Mouse (Mus musculus) lung, embryonic 15.5 days (tissue): ENCODE results near the gene Fam234b. TPM values are rescaled to one million over a fixed set of nuclear protein-coding genes. Genes with fewer than 3 reads are reported as not detected.

Experiments used
- ATAC-seq: fragments of 200-750 bp; cut with Nextera tagmentation; 2 replicates; pipeline ENCODE4 v1.8.0; 2017; ENCODE audit warnings: moderate number of reproducible peaks, borderline replicate concordance; ENCODE audit not compliant: low FRiP score, low TSS enrichment; ENCODE audit errors: extremely low read depth
- H3K27ac ChIP-seq: fragments of 300-500 bp; sonication (generic); 2 replicates; pipeline ENCODE4 v1.5.1; 2015; ENCODE audit warnings: moderate library complexity, mild to moderate bottlenecking, inconsistent platforms
- H3K27me3 ChIP-seq: fragments of 300-500 bp; sonication (generic); 2 replicates; pipeline ENCODE4 v1.6.1; 2015; ENCODE audit warnings: inconsistent platforms
- H3K36me3 ChIP-seq: fragments of 300-500 bp; sonication (generic); 2 replicates; pipeline ENCODE4 v1.6.1; 2015; ENCODE audit warnings: inconsistent platforms
- H3K4me1 ChIP-seq: fragments of 300-500 bp; sonication (generic); 2 replicates; pipeline ENCODE4 v1.6.1; 2015; ENCODE audit warnings: inconsistent platforms
- H3K4me2 ChIP-seq: fragments of 300-500 bp; sonication (generic); 2 replicates; pipeline ENCODE4 v1.6.1; 2015; ENCODE audit warnings: inconsistent platforms, mild to moderate bottlenecking, moderate library complexity
- H3K4me3 ChIP-seq: fragments of 300-500 bp; sonication (generic); 2 replicates; pipeline ENCODE4 v1.5.1; 2015; ENCODE audit warnings: mild to moderate bottlenecking, inconsistent platforms
- H3K9ac ChIP-seq: fragments of 300-500 bp; sonication (generic); 2 replicates; pipeline ENCODE4 v1.6.1; 2015; ENCODE audit warnings: inconsistent platforms
- H3K9me3 ChIP-seq: fragments of 300-500 bp; sonication (generic); 2 replicates; pipeline ENCODE4 v1.6.1; 2016; ENCODE audit warnings: inconsistent platforms
- WGBS: fragments of 180-500 bp; shearing (Covaris S2); methylation state at CpG from one replicate; pipeline ENCODE4 v1.1.7; 2015; 5-methylcytosine and 5-hydroxymethylcytosine counted together
- polyA plus RNA-seq: library from polyadenylated mRNA; unstranded; fragments of >200 nt; fragmentation: Nextera tagmentation; extraction: Ambion mirVana; gene quantifications from 2 replicates; pipeline ENCODE4 v1.2.1, GENCODE M21; 2015

Gene Fam234b
- polyA plus RNA-seq, 1 experiment from 2014 or later: 23.3 TPM

GRCm38 (mm10) chr6:135232443-135233182, 34.8 kb downstream of the Fam234b start:
- H3K27ac ChIP-seq: no peak overlapping the region
- no peaks in the 10 kb centered on the region for H3K9me3 ChIP-seq
- H3K36me3 ChIP-seq: peaks cover 7% of the 10 kb centered on the region; the same call in 1 of the 2 replicates
- no peak overlapping the region for H3K4me3 ChIP-seq
- no peak overlapping the region for H3K9ac ChIP-seq
- WGBS: 73% methylated on average over 12 of the region's 12 CpGs
- H3K4me1 ChIP-seq: no peaks in the 10 kb centered on the region; the same call in 1 of the 2 replicates
- no peak overlapping the region for H3K4me2 ChIP-seq
- no peaks in the 10 kb centered on the region for H3K27me3 ChIP-seq
- ATAC-seq: no peak

GRCm38 (mm10) chr6:135235742-135236141, 38.0 kb downstream of the Fam234b start:
- no peaks in the 10 kb centered on the region; the same call in 1 of the 2 replicates for H3K4me1 ChIP-seq
- WGBS: 90% methylated on average over 3 of the region's 3 CpGs
- ATAC-seq: no peak
- H3K27me3 ChIP-seq: no peaks in the 10 kb centered on the region
- no peaks in the 10 kb centered on the region for H3K9me3 ChIP-seq
- peaks cover 7% of the 10 kb centered on the region; the same call in 1 of the 2 replicates for H3K36me3 ChIP-seq
- no peak overlapping the region for H3K4me2 ChIP-seq
- no peak overlapping the region for H3K4me3 ChIP-seq
- no peak overlapping the region for H3K27ac ChIP-seq
- H3K9ac ChIP-seq: no peak overlapping the region

DNA sequence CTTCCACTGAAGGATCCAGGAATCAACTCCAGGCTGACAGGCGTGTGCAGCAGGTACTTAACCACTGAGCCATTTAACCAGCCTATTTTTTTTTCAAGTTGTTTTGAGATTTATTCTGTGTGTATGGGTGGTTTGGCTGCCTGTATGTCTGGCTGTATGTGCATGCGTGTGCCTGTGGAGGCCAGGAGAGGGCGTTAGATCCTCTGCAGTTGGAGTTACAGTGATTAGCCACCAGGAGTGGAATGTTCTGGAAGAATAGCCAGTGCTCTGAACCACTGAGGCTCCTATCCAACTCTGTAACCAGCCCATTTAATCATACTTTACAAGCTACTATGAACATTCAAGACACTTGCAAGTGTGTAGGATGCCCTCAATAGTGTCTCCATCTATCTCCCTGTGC, 38.8 kb downstream of the Fam234b start:
- WGBS: 87% methylated on average over 3 of the region's 3 CpGs
- ATAC-seq: no peak
- no peaks in the 10 kb centered on the region for H3K27me3 ChIP-seq
- no peaks in the 10 kb centered on the region for H3K9me3 ChIP-seq
- H3K9ac ChIP-seq: no peak overlapping the region
- no peaks in the 10 kb centered on the region; the same call in 1 of the 2 replicates for H3K4me1 ChIP-seq
- no peak overlapping the region for H3K4me3 ChIP-seq
- no peak overlapping the region for H3K4me2 ChIP-seq
- peaks cover 7% of the 10 kb centered on the region; the same call in 1 of the 2 replicates for H3K36me3 ChIP-seq
- H3K27ac ChIP-seq: no peak overlapping the region

DNA sequence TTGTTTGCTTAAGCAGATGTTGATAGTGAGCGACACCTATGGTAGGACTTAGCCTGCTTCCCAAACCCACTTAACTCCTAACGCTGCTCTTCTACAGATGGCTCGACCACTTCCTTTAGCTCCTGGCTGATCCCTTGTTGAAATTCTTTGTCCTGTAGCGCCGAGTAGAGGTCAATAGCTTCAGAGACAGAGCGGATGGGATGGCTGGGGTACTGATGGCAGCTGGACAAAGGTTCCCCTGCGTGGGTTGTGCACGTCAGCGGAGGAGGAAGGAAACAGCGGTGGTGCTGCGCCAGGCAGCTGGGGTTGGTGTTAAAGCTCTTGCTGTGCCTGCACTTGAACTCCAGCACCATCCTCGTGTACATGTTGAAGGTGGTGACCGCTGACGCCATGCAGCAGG, 39.5 kb downstream of the Fam234b start:
- 52% methylated on average over 14 of the region's 14 CpGs for WGBS
- Histone ChIP-seq H3K4me2 (no peak overlapping the region), H3K9ac (no peak overlapping the region), H3K27ac (no peak overlapping the region), H3K36me3 (peaks cover 7% of the 10 kb centered on the region; the same call in 1 of the 2 replicates), H3K4me1 (no peaks in the 10 kb centered on the region; the same call in 1 of the 2 replicates), H3K9me3 (no peaks in the 10 kb centered on the region), H3K4me3 (no peak overlapping the region), H3K27me3 (no peaks in the 10 kb centered on the region)
- ATAC-seq: no peak

GRCm38 (mm10) chr6:135238211-135238610, 40.4 kb downstream of the Fam234b start:
- 58% methylated on average over 4 of the region's 4 CpGs for WGBS
- no peak overlapping the region for H3K4me2 ChIP-seq
- H3K27ac ChIP-seq: no peak overlapping the region
- ATAC-seq: no peak
- peaks cover 7% of the 10 kb centered on the region; the same call in 1 of the 2 replicates for H3K36me3 ChIP-seq
- no peak overlapping the region for H3K9ac ChIP-seq
- H3K9me3 ChIP-seq: no peaks in the 10 kb centered on the region
- H3K4me3 ChIP-seq: no peak overlapping the region
- H3K27me3 ChIP-seq: no peaks in the 10 kb centered on the region
- H3K4me1 ChIP-seq: no peaks in the 10 kb centered on the region; the same call in 1 of the 2 replicates

DNA sequence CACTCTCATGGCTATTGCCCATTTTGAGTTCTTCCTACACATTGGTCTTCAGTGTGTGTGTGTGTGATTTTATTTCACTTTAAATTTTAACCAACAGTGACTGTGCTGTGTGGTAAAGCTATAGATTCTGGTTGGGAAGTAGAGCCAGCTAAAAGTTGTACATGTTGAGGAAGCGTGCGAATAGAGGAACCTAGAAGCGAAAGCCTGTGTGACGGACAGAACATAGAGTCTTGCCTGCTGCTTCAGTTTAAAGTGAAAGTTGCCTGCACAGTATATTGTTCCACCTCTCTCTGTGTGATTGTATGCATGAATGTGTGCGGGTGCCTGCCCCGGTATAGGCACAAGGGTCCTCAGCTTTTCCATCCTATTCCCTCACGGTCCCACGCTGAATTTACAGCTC, 42.6 kb downstream of the Fam234b start:
- no peaks in the 10 kb centered on the region for H3K36me3 ChIP-seq
- no peak overlapping the region for H3K27ac ChIP-seq
- H3K9ac ChIP-seq: no peak overlapping the region
- ATAC-seq: no peak
- H3K27me3 ChIP-seq: no peaks in the 10 kb centered on the region
- no peaks in the 10 kb centered on the region for H3K9me3 ChIP-seq
- WGBS: 92% methylated on average over 8 of the region's 8 CpGs
- H3K4me2 ChIP-seq: no peak overlapping the region
- no peak overlapping the region for H3K4me3 ChIP-seq
- no peaks in the 10 kb centered on the region; the same call in 1 of the 2 replicates for H3K4me1 ChIP-seq

GRCm38 (mm10) chr6:135245586-135245985, 47.8 kb downstream of the Fam234b start:
- Histone ChIP-seq H3K36me3 (no peaks in the 10 kb centered on the region), H3K4me2 (no peak overlapping the region), H3K27me3 (no peaks in the 10 kb centered on the region), H3K9me3 (no peaks in the 10 kb centered on the region), H3K4me1 (peaks cover 8% of the 10 kb centered on the region), H3K4me3 (no peak overlapping the region), H3K9ac (no peak overlapping the region), H3K27ac (no peak overlapping the region)
- ATAC-seq: no peak
- 76% methylated on average over 8 of the region's 8 CpGs for WGBS

GRCm38 (mm10) chr6:135247861-135248260, 50.1 kb downstream of the Fam234b start:
- 45% methylated on average over 6 of the region's 6 CpGs for WGBS

DNA sequence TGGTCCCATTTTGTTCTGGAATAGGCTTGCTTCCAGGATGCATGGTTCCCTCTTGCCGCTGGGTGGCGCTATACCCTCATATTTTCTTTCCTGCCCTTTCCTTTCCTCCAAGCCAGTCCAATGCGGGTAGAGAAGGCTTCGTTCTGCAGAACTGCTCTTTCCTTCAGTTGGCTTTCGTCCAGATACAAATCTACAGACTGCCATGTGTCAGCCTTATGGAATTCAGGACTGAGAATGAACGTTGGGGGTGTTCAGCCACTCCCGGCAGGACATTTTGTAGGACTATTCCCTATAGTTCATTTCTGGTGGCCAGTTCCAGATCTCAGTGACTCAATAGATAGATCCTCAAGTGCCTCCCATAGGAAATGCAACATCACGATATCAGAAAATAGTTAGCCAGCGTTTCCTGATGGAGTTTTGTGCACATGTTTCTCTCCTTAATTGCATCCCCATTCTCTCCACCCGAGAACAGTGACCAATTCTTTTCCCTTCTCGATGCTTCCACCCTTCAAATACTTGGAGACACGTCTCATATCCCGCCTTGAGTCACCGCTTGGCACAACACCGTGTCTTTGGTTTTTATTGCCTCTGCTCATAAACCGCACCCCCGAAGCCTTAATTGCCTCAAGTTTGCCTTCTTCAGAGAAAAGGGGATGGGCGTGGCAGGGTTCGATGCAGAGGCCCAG, 52.2 kb downstream of the Fam234b start:
- no peaks in the 10 kb centered on the region for H3K36me3 ChIP-seq
- no peak overlapping the region for H3K4me3 ChIP-seq
- H3K9ac ChIP-seq: no peak overlapping the region
- ATAC-seq: peak; percentile 86
- peak overlapping the region; percentile 32 for H3K4me2 ChIP-seq
- no peaks in the 10 kb centered on the region for H3K9me3 ChIP-seq
- 23% methylated on average over 19 of the region's 19 CpGs for WGBS
- H3K27me3 ChIP-seq: no peaks in the 10 kb centered on the region
- peaks cover 34% of the 10 kb centered on the region for H3K4me1 ChIP-seq
- peak overlapping the region; percentile 75 for H3K27ac ChIP-seq

More at GRCm38 (mm10) chr6:135247861-135248260, 50.1 kb downstream of the Fam234b start:
- H3K9me3 ChIP-seq: no peaks in the 10 kb centered on the region
- H3K4me1 ChIP-seq: peaks cover 27% of the 10 kb centered on the region
- no peak overlapping the region for H3K4me3 ChIP-seq
- H3K9ac ChIP-seq: no peak overlapping the region
- no peak overlapping the region for H3K4me2 ChIP-seq
- no peaks in the 10 kb centered on the region for H3K27me3 ChIP-seq
- no peak for ATAC-seq
- no peak overlapping the region for H3K27ac ChIP-seq
- no peaks in the 10 kb centered on the region for H3K36me3 ChIP-seq

GRCm38 (mm10) chr6:135250926-135251699, 53.3 kb downstream of the Fam234b start:
- H3K27ac ChIP-seq: peak overlapping the region; percentile 75
- H3K27me3 ChIP-seq: no peaks in the 10 kb centered on the region
- H3K36me3 ChIP-seq: no peaks in the 10 kb centered on the region
- H3K9ac ChIP-seq: no peak overlapping the region
- WGBS: 48% methylated on average over 19 of the region's 19 CpGs
- H3K4me3 ChIP-seq: no peak overlapping the region
- ATAC-seq: no peak
- H3K4me2 ChIP-seq: no peak overlapping the region
- no peaks in the 10 kb centered on the region for H3K9me3 ChIP-seq
- peaks cover 34% of the 10 kb centered on the region for H3K4me1 ChIP-seq

DNA sequence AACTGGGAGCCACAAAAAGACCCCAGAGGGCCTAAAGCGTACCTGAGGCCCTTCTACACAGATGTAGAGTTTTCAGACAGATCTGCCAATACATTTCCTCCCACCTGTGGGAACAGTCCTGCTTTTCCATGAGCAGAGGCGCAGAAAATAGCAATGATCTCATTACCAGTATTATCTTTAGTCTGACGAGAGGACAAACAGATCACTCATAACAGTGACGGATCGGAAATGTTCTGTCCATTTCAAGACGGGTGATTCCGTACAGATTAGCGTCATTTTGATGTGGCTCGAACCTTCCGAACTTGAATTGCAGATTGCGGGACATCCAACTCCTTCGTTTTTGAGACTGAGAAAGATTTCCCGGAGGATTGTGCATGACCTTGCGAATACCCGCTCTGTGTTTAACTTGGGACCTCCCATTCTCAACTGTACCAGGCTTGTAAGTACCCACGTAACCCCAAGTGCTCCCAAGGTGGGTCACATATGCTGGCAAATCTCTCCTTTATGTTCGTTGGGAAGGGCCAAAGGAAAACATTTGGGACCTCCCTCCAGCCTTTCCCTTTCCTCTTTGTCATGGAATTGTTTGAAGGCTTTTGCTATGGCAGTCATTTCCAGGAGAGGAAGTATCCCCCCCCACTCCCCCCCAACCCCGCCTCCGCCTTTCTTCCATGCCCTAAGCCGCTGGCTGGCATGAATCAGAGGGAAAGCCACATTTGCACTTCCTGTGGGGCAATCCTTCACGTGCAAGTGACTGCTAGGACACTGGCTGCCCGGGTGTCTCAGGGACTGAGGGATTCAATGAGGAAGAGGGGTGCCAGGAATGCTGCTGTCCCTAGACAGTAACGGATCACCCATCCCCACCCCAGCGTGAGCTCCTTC, 54.3 kb downstream of the Fam234b start:
- ATAC-seq: peak; percentile 47; the same call in 1 of the 2 replicates
- WGBS: 46% methylated on average over 24 of the region's 24 CpGs
- H3K27me3 ChIP-seq: no peaks in the 10 kb centered on the region
- H3K9me3 ChIP-seq: no peaks in the 10 kb centered on the region
- H3K4me1 ChIP-seq: peaks cover 34% of the 10 kb centered on the region
- peak overlapping the region; percentile 75 for H3K27ac ChIP-seq
- H3K9ac ChIP-seq: no peak overlapping the region
- no peak overlapping the region; the same call in 1 of the 2 replicates for H3K4me3 ChIP-seq
- no peaks in the 10 kb centered on the region for H3K36me3 ChIP-seq
- H3K4me2 ChIP-seq: peak overlapping the region; percentile 47
